Mouse (Mus musculus) cerebellum, adult 11 months (tissue): ENCODE results near the gene Inhbe.
A peak's percentile ranks its signal among the peaks of the same experiment; 100 is the strongest.

Experiments
- DNase-seq: peaks from one replicate; pipeline ENCODE4 v3.0.0; 2022

Inhbe gene

DNA sequence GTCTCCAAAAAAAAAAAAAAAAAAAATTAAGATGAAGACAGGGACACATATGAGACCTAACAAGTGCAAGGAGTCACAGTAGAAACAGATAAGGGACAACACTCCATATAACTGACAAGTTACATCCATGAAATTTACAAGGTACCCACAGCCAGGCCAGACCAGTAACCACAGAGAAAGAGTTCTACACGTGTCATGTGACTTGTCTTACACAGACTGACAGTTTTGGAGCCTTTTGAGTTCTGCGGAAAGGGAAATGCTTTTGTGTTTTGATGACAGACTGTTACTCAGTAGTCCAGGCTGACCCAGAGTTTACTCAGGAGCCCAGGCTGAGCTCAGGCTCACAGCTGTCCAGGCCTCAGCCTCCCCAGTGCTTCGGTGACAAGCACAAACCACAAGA lies 11.2 kb downstream of the Inhbe start:
- no peak for DNase-seq

DNA sequence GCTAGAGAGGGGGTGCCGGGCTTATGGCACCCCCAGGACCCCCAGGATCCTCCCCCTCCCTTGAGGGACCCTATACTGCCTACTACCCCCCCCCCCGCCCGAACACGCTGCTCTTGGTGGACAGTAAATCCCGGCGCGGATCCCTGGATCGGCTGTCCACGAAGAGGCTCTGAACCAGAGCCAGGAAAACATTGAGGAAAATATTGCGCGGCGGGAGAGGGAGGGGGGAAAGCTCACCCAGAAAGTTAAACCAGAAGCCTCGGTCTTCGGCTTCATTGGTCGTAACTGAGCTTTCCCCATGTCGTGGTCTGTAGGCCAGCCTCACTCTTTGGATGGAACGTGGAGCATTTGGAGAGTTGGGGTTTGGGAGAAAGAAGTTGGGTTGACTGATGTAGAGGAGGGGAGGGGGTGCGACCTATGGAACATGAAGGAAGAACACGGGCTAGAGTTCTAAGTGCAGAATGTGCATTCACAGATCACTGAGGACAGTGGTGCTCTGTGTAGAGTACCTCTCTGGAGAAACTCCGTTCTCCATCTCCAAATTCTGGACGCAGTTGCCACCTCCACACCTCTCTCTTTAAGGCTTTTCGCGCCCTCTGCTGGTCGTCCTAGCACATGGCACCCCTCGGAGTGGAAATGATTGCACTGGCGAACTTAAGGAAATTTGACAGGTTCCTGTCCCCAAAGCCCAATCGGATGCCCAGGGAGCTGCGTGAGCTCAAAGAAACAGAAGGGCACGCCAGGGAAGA lies 12.1 kb downstream of the Inhbe start, which contains the start of gene Gli1:
Gli1 (minus strand) TSS at position 84 of the 749 bp plus-strand sequence.
- DNase-seq: peak; percentile 75

DNA sequence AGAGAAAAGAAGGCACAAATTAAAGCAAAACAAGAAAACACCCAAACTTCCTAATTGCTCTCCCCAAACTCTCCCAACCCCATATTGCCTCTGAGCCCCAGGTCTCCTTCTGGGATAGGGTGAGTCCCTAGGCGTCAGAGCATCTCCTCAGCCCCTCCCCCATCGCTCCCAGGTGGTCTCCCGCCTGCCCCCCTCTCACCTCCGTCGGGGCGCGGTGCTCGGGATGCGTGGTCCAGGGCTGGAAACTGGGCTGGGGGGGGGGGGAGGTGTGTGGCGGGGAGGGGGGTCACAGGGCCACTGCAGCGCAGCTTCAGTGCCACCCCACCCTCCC lies 12.9 kb downstream of the Inhbe start:
- no peak for DNase-seq

DNA sequence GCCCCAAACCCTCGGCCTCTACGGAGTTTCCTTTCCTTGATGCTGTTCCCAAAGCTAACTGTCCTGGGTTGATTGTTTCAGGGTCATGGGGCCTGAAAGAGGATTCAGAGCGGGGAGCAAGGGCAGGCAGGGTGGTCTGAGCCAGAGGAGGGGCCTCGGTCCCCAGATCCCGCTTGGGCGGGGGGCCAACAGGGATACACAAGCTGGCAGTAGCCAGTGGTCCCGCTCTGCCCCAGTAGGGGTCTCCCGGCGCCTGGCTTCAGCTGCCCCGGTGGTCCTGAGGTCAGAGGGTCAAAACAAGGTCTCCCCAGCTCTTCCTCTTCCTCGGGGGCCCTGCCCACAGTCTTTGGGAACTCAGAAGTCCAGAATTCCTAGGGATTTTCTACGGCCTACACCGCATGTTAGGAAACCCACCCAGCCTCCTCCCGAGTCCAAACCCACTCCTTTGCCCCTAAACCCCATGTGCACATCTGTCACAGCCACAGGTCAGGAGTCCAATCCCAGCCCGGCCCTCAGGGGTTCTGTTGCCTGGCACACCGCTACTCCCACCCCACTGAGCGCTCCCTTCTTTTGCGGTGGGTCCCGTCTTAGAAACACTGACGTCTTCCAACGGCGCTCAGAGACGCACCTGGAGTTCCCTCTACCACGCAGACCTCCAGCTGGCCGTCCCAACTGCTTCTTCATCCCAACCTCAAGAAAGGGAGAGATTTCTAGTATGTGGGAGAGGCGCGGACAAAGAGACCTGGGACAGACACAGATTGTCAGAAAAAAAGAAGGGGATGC lies 13.4 kb downstream of the Inhbe start:
- no peak for DNase-seq

DNA sequence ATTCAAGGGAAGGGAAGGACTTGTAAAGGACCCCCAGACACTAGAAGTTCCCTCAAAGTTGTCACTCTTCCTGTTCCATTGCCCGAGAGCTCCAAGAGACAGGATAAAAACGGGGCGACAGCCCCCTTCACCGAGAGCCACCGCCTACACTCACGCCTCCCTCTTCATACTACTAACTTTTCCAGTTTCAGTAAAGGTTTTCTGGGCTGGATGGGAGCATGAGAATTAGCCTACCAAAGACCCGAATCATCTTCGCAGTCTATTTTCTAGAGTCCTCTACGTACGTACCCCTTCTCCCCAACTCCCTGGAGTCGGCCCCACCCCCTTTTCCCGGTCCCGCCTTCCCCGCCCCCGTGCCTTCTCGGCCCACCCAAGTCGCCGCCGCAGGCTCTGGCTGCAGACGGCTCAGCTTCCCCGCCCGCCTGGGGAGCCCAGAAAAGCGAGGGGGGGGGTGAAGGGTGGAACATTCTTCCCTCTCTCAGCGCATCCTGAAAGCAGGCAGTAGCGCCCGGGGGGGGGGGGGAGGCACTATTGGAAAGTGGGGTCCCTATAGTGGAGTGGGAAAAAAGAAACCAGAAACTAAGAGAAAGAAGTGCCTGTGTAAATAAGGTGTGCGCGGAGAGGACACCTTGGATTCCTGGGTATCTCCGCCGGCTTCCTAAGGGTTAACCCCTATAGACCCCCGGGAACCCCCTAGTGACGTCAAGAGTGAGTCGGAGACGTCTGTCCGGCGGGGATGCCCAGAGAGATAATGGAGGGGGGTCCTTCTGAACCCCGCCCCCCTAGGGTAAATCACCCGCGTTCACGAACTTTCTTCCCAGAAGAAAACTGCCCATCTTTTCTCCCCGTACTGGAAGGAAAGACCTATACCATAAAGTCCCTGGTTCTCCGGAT lies 14.3 kb downstream of the Inhbe start:
- no peak for DNase-seq

DNA sequence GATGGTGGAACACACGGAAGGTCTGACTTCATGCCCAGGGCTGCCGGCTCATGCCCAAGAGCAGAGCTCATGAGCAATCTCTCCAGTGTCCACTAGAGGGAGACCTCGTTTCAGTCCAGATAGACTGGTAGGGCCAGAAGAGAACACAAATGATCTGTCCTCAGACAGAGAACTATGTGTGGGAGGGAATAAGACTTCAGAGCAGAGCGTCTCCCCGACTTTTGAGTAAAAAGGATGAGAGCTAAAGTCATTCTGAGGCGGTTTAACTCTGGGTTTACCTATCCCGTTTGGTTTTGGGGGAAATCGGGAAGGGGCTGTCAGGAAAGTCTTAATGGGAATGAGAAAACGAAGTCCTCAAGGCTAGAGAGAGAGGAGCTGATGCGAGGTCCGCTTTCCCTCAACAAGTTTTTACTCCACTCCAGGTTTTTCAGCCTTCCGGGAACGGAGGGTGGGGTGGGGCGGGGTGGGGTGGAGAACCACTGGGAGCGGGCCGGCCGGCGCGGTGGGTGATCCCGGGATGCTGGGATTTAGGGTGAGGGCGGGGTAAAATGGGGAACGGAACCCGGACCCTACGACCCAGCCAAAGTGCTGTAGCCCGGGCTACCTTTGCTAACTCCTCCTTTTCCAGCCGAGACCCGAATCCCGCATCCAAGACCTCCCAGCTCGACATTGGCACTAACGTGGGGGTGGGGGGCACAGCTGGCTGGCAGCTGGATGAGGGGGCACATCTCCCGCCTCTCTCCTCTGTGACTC lies 15.1 kb downstream of the Inhbe start:
- DNase-seq: peak; percentile 82

DNA sequence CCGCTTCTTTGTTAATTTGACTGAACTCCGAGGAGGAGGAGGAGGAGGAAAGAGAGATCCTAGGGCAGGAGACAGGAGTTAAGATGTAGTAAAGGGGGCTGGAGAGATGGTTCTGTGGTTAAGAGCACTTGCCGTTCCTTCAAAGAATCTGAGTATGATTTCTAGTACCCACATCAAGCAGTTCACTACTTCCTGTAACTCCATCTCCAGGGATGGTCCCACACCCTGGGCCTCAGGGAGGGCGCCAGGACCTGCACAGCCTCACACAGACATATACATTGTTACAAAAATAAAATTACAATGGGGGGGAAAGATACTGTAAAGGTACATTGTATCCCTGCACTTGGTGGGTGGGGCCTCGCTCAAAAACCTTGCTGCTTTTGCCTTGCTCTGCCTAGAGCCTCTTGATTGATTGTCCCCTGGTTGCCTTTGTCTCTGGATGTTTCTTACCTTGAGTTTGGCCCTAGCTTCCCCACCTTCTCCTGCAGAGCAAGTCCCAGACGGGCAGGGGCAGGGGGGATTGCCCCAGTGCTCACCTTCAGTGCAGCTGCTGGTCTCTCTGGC lies 16.6 kb downstream of the Inhbe start:
- DNase-seq: no peak

DNA sequence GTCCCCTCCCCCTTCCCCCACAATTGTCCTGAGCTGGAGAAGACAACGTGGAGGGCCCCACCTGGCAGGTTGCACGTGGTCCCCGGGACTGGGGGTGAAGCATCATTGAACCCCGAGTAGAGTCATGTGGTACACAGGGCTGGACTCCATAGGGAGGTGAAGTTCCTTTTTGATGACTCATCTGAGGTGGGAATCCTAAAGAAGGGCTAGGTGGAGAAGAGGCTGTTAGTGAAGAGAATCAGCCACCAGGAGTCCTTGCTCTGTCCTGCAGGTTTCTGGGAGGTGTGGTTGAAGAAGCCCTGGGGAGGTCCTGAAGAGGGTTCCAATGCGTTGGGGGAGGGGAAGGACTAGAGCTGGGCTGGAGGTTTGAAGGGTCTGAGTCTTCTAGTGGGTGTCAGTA lies 17.3 kb downstream of the Inhbe start:
- no peak for DNase-seq

DNA sequence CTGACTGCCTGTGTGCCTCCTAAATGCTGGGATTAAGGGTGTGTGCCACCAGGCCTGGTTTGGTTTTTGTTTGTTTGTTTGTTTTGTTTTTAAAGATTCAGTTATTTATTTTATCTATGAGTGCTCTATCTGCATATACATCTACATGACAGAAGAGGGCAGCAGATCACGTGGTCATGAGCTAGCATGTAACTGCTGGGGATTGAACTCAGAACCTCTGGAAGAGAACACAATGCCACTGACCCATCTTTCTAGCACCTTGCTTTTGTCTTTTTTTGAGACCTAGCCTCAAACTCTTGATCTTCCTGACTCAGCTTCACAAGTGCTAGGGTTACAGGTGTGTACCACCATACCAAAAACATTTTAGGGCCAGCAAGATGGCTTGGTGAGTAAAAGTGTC lies 18.9 kb downstream of the Inhbe start:
- no peak for DNase-seq

DNA sequence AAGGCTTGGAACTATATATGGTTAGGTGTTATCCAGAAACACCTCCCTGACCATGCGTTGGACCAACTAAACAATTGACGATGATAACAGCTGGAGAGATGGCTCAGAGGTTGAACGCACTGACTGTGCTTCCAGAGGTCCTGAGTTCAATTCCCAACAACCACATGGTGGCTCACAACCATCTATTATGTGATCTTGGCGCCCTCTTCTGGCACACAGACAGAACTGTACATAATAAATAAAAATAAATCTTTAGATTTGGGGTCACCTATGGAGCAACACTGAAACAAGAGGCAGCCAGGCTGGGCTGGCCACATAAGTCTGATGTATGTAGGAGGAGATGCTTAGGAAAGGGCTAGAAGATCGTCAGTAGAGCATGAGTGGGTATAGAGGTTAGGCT lies 21.1 kb downstream of the Inhbe start:
- no peak for DNase-seq

DNA sequence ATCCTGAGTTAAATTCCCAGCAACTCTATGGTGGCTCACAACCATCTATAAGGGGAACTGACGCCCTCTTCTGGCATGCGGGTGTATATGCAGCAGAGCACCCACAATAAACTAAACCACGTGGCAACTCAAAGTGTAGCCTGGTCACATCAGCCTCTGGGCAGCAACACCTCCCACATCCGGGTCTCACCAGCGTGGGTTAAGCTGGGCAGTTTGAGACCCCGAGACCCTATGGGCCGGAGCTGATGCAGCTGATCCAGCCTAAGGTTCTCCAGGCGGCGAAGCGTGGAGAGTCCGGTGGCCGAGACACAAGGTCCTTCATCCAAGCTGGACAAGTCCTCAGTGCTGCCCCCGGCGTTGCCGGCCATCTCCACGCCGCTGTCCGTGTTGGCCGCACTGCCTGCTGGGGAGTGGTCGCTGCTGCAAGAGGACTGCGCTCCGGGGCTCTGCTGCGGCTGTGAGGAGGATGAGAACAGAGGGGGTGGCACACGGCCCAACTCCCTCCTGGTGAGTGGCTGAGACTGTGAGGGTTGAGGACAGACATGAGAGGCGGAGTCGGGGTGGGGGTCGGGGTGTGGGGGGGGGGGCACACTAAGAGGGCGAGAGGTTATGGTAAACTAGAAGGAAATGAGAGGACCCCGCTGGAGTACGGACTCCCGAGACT lies 21.9 kb downstream of the Inhbe start:
- DNase-seq: no peak

DNA sequence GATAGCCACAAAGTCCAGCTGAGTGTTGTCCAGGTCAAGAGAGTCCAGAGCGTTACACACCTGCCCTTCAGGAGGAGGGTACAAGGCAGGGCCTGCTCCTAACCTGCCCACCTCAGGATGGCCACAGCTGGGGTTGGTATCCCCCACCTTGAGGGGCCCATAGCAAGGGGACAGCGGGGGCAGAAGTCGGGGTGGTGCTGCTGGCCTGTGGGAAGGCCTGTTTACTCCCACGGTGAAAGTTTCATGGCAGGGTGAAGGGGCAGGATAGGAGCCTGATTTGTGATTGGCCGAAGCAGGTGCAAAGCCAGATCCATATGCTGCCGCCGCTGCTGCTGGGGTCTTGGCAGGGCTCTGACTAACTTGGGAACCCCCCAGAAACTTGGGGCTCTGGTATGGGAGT lies 24.0 kb downstream of the Inhbe start:
- DNase-seq: no peak

DNA sequence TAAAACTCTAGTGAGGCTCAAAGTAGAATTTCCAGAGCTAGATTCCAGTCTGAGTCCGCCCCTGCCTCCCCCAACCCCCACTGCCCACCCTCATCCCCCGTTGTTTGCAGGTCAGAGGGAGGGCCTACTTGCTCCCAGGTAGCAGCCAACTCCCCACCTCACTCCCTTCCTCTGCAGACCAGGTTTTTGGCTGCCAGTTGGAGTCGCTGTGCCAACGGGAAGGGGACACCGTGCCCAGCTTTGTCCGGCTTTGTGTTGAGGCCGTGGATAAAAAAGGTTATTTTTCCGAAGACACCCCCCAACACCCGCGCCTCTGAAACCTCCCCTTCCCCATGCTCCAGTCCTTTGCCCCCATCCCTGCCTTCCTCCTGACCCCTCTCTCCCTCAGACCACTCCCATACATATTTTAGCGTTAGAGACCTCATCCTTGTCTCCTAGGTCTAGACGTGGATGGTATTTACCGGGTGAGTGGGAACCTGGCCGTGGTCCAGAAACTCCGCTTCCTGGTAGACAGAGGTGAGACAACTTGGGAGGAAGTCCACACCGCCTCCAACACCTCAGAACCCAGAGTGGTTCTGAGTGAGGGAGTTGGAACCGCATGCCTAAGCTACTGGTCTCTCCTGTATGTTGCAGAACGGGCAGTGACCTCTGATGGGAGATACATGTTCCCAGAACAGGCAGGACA lies 26.6 kb downstream of the Inhbe start:
- no peak for DNase-seq

DNA sequence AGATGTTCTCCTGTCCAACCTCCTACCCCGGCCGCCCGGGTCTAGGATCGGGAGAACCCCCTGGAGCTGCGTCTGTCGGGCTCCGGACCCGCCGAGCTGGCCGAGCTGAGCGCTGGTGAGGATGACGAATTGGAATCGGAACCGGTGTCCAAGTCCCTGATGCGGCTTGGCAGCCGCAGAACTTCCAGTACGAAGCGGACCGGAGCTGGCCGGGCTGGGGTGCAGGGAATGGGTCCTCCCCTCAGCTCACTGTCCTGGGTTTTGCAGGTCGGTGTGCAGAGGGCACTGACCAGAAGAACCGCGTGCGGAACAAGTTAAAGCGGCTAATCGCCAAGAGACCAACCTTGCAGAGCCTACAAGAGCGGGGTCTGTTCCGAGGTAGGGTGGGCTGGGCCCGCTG lies 27.4 kb downstream of the Inhbe start:
- no peak for DNase-seq

DNA sequence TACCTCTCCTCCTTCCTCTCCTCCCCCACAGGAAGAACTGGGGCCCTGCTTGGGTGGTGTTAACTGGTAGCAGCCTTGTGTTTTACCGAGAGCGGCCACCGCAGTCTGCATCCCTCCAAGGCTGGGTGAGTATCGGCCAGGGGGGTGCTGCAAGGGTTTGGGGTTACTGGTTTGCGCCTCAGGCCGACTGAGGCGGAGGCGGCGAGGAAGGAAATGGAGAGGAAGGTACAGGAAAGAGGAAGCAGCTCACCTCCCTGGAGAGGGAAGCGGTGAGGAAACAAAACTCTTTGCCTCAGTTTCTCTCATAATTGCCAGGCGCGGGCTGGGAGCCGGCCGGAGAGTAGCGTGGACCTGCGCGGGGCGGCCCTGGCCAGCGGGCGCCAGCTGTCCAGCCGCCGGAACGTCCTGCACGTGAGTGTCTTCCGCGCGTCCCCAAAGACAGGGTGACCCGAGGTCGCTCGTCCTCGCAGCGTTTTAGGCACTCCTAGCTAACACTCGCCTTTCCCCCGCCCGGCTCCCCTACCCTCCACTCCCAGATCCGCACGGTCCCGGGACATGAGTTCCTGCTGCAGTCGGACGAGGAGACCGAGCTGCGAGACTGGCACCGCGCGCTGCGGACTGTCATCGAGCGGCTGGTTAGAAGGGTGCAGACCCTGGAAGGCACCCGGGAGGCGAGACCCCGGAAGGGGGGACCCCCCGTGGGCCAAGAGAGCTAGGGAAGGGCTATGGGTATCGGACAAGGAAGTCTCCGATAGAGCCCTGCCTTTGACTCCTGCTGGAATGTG lies 28.0 kb downstream of the Inhbe start:
- no peak for DNase-seq

DNA sequence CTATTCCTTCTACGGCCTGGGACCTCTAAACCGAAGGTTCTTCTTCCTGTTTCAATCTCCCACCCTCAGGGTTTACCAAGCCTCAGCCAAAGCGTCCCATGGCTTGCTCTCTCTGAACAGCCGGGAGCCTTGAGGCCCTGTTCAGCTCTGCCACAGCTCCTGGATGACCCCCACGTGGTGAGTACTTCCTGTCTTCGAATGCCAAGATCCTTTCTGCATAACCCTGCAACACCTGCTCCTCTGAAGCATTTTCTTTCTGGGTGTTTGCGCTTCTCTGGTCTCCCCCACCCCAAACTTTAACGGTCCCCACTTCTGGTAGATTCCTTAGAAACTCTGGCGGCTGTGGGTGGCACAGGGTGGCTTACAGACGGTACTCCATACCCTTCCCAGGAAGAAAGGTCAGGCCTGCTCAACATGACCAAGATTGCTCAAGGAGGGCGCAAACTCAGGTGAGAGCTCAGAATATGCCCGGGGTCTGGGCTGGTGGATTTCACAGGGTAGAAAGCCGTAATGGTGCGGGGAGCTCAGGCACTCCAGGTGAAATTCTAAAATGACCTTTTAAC lies 28.7 kb downstream of the Inhbe start:
- no peak for DNase-seq

DNA sequence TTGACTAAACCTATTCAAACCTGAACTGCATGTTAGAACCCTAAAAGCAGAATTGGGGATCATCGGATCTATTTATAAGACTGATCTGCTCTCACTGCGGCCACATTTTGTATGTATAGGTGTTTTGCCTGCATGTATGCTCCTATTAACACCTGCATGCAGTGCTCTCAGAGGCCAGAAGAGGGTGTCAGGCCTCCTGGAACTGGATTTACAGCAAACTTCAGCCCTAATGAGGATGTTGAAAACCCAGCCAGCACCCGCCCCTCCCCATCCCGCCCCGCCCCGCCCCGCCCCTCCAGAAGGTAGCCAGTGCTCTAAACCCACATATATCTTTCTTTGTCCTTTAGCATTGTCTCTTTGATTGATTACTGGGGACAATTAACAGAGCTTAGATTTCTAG lies 29.7 kb downstream of the Inhbe start:
- no peak for DNase-seq

DNA sequence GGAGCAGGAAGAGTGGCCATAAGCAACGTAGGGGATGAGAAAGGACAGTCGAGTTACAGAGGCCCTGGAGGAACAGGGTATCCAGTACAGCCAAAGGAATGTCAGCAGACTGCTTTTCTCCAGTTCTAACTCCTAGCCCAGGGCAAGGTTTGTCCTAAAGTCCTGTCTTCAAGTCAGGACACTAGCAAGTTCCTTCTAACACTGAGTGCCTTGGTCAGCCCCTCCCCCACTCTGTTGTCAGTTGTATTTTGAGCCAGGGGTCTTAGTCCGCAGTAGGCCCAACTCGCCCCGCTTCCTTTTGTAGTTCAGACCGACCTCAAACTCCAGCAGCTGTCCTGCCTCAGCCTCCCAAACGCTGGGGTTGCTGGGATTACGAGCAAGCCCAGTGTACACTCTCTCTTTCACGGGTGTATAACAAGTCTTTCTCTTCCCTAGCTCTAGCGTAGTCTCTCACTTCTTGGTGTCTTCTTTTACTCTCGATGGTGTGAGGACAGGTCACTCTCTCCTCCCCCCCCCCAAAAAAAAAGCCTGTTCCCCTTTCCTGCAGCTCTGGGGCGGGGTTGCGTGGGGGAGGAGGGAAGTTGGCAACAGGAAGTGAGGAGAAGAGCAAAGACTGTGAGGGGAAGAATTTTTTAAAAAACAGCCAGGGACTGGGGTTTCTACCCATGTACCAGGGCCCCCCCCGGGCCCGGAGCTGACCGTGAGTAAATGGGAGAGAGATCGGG lies 30.9 kb downstream of the Inhbe start:
- no peak for DNase-seq

DNA sequence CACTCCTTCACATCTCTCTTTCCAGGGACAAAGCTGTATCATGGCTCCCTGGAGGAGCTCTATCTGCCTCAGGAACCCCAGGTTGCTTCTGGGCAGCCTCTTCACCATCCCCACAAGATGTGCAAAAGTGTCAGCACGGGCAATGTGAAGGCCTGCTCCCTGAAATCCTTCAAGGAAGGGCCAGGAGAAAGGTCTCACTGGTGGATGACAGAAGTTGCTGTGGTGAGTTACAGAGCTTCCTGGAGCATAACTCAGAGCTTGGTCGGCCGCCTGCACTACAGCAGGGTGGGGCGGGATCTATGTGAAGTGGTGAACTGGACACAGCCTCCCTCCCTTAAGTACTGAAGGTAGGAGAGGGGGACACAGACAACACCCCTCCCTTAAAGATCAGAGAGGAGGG lies 31.5 kb downstream of the Inhbe start:
- DNase-seq: no peak
